Mouse (Mus musculus): Measurements from ENCODE around the gene Ddx28. TPM values are rescaled to one million over a fixed set of nuclear protein-coding genes. Genes with fewer than 3 reads are reported as not detected.

The Ddx28 gene
- total and polyA plus RNA-seq, 2 experiments from 2014 or later, result 10.9 to 25.8 TPM

DNA sequence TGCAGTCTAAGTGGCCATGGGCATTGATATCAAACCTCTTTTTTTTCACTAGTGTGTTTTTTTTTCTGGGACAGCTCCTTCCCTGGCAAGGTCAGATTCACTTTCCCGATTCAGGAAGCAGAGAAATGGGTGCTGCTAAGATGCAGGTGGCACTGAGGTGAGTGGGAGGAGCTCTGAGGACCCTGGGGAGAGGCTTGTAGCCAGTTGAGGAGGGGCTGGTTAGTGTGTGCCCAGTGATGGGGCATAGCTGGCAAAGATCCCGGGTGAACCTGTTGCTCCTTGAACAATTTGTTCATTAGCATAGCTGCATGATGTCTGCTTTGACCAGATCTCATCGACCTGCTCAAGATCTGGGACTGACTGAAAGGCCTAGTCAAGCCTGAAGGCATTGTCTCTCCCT lies 43.4 kb upstream of the Ddx28 start:
- H3K36me3 ChIP-seq (replicated peaks; ENCODE audit: control insufficient read depth, insufficient read depth, low read length), result peaks cover 26% of the 10 kb centered on the region

DNA sequence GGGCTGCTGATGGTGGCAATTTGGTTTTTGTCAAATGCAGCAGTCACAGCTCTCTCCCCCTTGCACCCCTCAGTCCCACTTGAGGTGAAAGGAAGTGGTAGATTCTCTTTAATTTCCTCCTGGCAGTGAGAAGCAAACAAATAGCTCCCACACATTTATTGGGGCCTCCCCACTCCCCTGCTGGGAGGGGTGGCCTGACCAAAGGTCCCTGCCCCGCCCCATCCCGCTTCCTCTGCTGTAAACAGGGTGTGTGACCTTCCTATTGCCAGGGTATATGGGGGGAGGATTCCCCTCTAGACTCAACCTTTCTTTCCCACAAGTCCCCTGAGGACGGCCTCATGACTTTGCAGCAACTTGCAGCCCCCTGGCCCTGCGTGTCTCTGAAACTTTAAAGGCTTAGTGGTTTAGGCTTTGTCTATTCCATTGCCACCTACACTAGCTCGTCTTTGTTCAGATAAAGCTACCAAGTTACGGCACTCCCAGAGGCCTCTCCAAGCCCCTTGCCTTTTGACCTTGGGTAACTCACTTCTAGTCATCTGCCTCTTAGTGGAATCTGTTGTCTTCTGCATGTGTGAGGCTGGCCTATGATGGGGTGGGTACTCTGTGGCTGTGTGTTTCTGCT lies 42.6 kb upstream of the Ddx28 start:
- H3K9ac ChIP-seq (replicated peaks; ENCODE audit: low read depth, low read length), result peak overlapping the region; percentile 22; the same call in 1 of the 2 replicates
- H3K4me3 ChIP-seq (ENCODE audit: low read depth, low read length), result no peak overlapping the region
- no peaks in the 10 kb centered on the region for H3K4me1 ChIP-seq (ENCODE audit: control insufficient read depth, insufficient read depth)
- WGBS, result 56% methylated on average over 6 of the region's 6 CpGs
- DNase-seq (ENCODE audit: low spot score), result no peak
- no peak for ATAC-seq (ENCODE audit: insufficient read depth, low read depth)
- H3K4me2 ChIP-seq (ENCODE audit: low read depth, low read length), result no peak overlapping the region; the same call in 1 of the 2 replicates
- H3K36me3 ChIP-seq (replicated peaks; ENCODE audit: control insufficient read depth, insufficient read depth, low read length), result peaks cover 26% of the 10 kb centered on the region
- no peaks in the 10 kb centered on the region for H3K9me3 ChIP-seq (replicated peaks; ENCODE audit: control insufficient read depth, low read length)
- H3K27ac ChIP-seq (ENCODE audit: low read depth), result peak overlapping the region; percentile 55; the same call in 1 of the 2 replicates
- H3K27me3 ChIP-seq (ENCODE audit: control insufficient read depth, insufficient read depth, low read length), result no peaks in the 10 kb centered on the region
- TF ChIP-seq EP300 (IDR thresholded peaks at IDR 0.05; ENCODE audit: low read depth) (no peak), CTCF (IDR thresholded peaks at IDR 0.05; ENCODE audit: low read depth) (no peak)

More for the DNA sequence above, 43.4 kb upstream of the Ddx28 start:
- H3K27ac ChIP-seq (ENCODE audit: low read depth), result peak overlapping the region; percentile 55; the same call in 1 of the 2 replicates
- no peaks in the 10 kb centered on the region for H3K9me3 ChIP-seq (replicated peaks; ENCODE audit: control insufficient read depth, low read length)
- no peak overlapping the region; the same call in 1 of the 2 replicates for H3K4me2 ChIP-seq (ENCODE audit: low read depth, low read length)
- no peaks in the 10 kb centered on the region for H3K27me3 ChIP-seq (ENCODE audit: control insufficient read depth, insufficient read depth, low read length)
- ATAC-seq (ENCODE audit: insufficient read depth, low read depth) (no peak), DNase-seq (ENCODE audit: low spot score) (no peak)
- H3K4me3 ChIP-seq (ENCODE audit: low read depth, low read length), result no peak overlapping the region
- no peaks in the 10 kb centered on the region for H3K4me1 ChIP-seq (ENCODE audit: control insufficient read depth, insufficient read depth)
- 55% methylated on average over 3 of the region's 3 CpGs for WGBS
- H3K9ac ChIP-seq (replicated peaks; ENCODE audit: low read depth, low read length), result no peak overlapping the region
- no peak for TF ChIP-seq CTCF (IDR thresholded peaks at IDR 0.05; ENCODE audit: low read depth)
- TF ChIP-seq EP300 (IDR thresholded peaks at IDR 0.05; ENCODE audit: low read depth), result no peak

DNA sequence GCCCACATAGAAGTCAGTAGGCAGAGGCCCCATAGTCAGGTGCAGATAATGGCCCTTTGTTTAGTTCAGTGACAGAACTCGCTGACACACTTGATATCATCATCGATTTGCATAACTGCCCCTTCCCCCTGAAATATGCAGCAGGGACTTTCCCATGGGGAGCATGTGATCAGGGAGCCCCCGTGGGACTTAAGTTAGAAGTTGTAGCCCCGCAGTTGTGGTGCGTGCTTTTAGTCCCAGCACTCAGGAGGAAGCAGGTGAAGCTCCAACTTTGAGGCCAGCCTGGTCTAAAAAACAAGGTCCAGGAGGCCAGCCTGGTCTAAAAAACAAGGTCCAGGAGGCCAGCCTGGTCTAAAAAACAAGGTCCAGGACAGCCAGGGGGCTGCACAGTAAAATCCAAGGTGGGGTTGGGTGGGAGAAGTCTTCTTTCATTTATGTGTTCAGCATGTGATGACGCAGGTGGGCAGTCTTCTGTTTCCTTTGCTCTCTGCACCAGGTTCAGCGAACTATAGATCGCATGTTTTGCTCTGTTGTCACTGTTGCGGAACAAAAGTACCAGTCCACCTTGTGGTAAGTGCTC lies 40.9 kb upstream of the Ddx28 start:
- Histone ChIP-seq H3K9me3 (replicated peaks; ENCODE audit: control insufficient read depth, low read length) (no peaks in the 10 kb centered on the region), H3K36me3 (replicated peaks; ENCODE audit: control insufficient read depth, insufficient read depth, low read length) (peaks cover 26% of the 10 kb centered on the region), H3K4me1 (ENCODE audit: control insufficient read depth, insufficient read depth) (no peaks in the 10 kb centered on the region), H3K27me3 (ENCODE audit: control insufficient read depth, insufficient read depth, low read length) (no peaks in the 10 kb centered on the region), H3K4me2 (ENCODE audit: low read depth, low read length) (no peak overlapping the region; the same call in 1 of the 2 replicates), H3K27ac (ENCODE audit: low read depth) (peak overlapping the region; percentile 1; the same call in 1 of the 2 replicates), H3K4me3 (ENCODE audit: low read depth, low read length) (no peak overlapping the region), H3K9ac (replicated peaks; ENCODE audit: low read depth, low read length) (no peak overlapping the region)
- TF ChIP-seq EP300 (IDR thresholded peaks at IDR 0.05; ENCODE audit: low read depth), result no peak
- no peak for TF ChIP-seq CTCF (IDR thresholded peaks at IDR 0.05; ENCODE audit: low read depth)
- no peak for DNase-seq (ENCODE audit: low spot score)
- 82% methylated on average over 9 of the region's 9 CpGs for WGBS
- no peak for ATAC-seq (ENCODE audit: insufficient read depth, low read depth)

DNA sequence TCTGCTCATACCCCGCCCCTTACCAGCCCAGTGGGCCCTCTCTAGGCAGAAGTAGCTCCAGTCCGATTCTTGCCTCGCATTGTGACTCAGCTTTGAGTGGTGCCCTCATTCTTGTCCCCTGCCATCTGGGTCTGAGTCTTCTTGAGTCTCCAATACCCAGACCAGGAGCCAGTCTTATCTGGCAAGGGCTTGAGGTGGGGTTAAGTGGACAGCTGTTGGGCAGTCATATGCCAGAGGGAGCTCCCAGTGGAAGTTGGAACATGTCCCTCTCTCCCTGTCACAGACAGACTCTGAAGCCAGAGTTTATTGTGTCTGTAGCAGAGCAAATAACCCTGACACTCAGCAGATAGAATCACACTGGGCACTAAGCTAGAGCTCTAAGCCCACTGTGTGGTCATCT lies 39.4 kb upstream of the Ddx28 start:
- no peak for TF ChIP-seq EP300 (IDR thresholded peaks at IDR 0.05; ENCODE audit: low read depth)
- Histone ChIP-seq H3K4me3 (ENCODE audit: low read depth, low read length) (no peak overlapping the region), H3K27me3 (ENCODE audit: control insufficient read depth, insufficient read depth, low read length) (no peaks in the 10 kb centered on the region), H3K4me1 (ENCODE audit: control insufficient read depth, insufficient read depth) (no peaks in the 10 kb centered on the region), H3K9ac (replicated peaks; ENCODE audit: low read depth, low read length) (no peak overlapping the region), H3K36me3 (replicated peaks; ENCODE audit: control insufficient read depth, insufficient read depth, low read length) (peaks cover 26% of the 10 kb centered on the region), H3K4me2 (ENCODE audit: low read depth, low read length) (no peak overlapping the region), H3K9me3 (replicated peaks; ENCODE audit: control insufficient read depth, low read length) (no peaks in the 10 kb centered on the region), H3K27ac (ENCODE audit: low read depth) (no peak overlapping the region)
- ATAC-seq (ENCODE audit: insufficient read depth, low read depth) (no peak), DNase-seq (ENCODE audit: low spot score) (no peak)
- WGBS, result 72% methylated on average over 3 of the region's 3 CpGs

DNA sequence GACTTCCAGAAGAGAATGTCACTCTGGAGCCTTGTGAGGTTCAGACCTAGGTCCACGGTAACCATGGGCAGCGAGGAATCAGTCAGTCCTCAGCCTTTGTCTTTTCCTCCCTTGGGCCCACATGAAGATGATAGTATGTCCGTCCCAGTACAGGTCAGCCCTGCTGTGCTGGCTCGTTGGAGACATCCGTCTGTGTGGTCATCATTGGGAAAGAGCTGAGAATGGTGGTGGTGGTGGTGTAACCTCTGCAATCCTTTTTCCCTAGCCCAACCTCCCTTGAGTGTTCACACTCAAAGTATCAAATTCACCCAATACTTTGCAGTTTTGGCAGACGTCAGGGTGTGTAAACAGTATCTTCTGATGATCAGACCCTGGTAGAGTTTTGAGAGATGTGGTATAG lies 38.2 kb upstream of the Ddx28 start:
- no peaks in the 10 kb centered on the region for H3K4me1 ChIP-seq (ENCODE audit: control insufficient read depth, insufficient read depth)
- H3K4me3 ChIP-seq (ENCODE audit: low read depth, low read length), result no peak overlapping the region
- no peaks in the 10 kb centered on the region for H3K9me3 ChIP-seq (replicated peaks; ENCODE audit: control insufficient read depth, low read length)
- H3K27me3 ChIP-seq (ENCODE audit: control insufficient read depth, insufficient read depth, low read length), result no peaks in the 10 kb centered on the region
- 85% methylated on average over 6 of the region's 6 CpGs for WGBS
- no peak overlapping the region for H3K9ac ChIP-seq (replicated peaks; ENCODE audit: low read depth, low read length)
- no peak overlapping the region for H3K4me2 ChIP-seq (ENCODE audit: low read depth, low read length)
- H3K27ac ChIP-seq (ENCODE audit: low read depth), result no peak overlapping the region
- H3K36me3 ChIP-seq (replicated peaks; ENCODE audit: control insufficient read depth, insufficient read depth, low read length), result peaks cover 26% of the 10 kb centered on the region
- TF ChIP-seq EP300 (IDR thresholded peaks at IDR 0.05; ENCODE audit: low read depth) (no peak), CTCF (IDR thresholded peaks at IDR 0.05; ENCODE audit: low read depth) (no peak)
- ATAC-seq (ENCODE audit: insufficient read depth, low read depth) (no peak), DNase-seq (ENCODE audit: low spot score) (no peak)
